Mouse (Mus musculus) lung, postnatal 0 days (tissue): Measurements from ENCODE around the gene Olfr199.
"Not testable (repeated sequence)": the region's sequence is repeated elsewhere in the genome, so short reads cannot be mapped to it uniquely, and the experiment has no call there.

ENCODE experiments used
- CTCF ChIP-seq: IDR thresholded peaks from 2 replicates; pipeline ENCODE4 v1.5.1; 2016; ENCODE audit warnings: antibody characterized with exemption, mild to moderate bottlenecking
- EP300 ChIP-seq: IDR thresholded peaks from 2 replicates; pipeline ENCODE4 v1.6.1; 2016; ENCODE audit warnings: antibody characterized with exemption, mild to moderate bottlenecking, control low read depth

- TF ChIP-seq CTCF, EP300: not testable (repeated sequence)
Measured at GRCm38 (mm10) chr16:59219667-59220066, at the start of gene Olfr199.
